Mouse (Mus musculus): Measurements from ENCODE around the gene Cyp2d11.

GRCm38 (mm10) chr15:82433621-82434020, 39.8 kb upstream of the Cyp2d11 start:
- no peak for TF ChIP-seq CTCF (conservative IDR thresholded peaks at IDR 0.05; ENCODE audit: low read length)
- TF ChIP-seq NANOG (IDR thresholded peaks at IDR 0.05; ENCODE audit: borderline replicate concordance, low read length): no peak
